Mouse (Mus musculus): Measurements from ENCODE around the gene Rpl19.

GRCm38 (mm10) chr11:98051611-98052128 is 25.2 kb downstream of the Rpl19 start:
- TF ChIP-seq CTCF (IDR thresholded peaks at IDR 0.05; ENCODE audit: control insufficient read depth, insufficient read depth, insufficient replicate concordance, low read depth, low read length) (no peak), POLR2A (IDR thresholded peaks at IDR 0.05; ENCODE audit: control insufficient read depth, low read depth, low read length) (no peak)

Data from testis, adult 2 months (tissue).